Mouse (Mus musculus): Measurements from ENCODE around the gene Poc1a.

- no peak for TF ChIP-seq CTCF (IDR thresholded peaks at IDR 0.05; ENCODE audit: low read depth, low read length)
- TF ChIP-seq POLR2A (IDR thresholded peaks at IDR 0.05; ENCODE audit: insufficient read depth, low read length) = no peak
- TF ChIP-seq EP300 (IDR thresholded peaks at IDR 0.05; ENCODE audit: insufficient read depth, low read depth, low read length) = no peak
These were observed 112.7 kb downstream of the Poc1a start for GRCm38 (mm10) chr9:106393548-106393947.
